Mouse (Mus musculus) limb, embryonic 12.5 days (tissue): Measurements from ENCODE around the gene Galnt2. TPM values are rescaled to one million over a fixed set of nuclear protein-coding genes. Genes with fewer than 3 reads are reported as not detected.

ENCODE experiments used
- ATAC-seq: fragments of 200-750 bp; cut with Nextera tagmentation; 2 replicates; pipeline ENCODE4 v1.8.0; 2017; ENCODE audit warnings: low read depth, moderate TSS enrichment; ENCODE audit not compliant: insufficient number of reproducible peaks, insufficient read depth, low FRiP score, low TSS enrichment
- H3K27ac ChIP-seq: fragments of 300-500 bp; sonication (generic); 2 replicates; pipeline ENCODE4 v1.5.1; 2016; ENCODE audit warnings: mild to moderate bottlenecking, moderate library complexity
- H3K27me3 ChIP-seq: fragments of 300-500 bp; sonication (generic); 2 replicates; pipeline ENCODE4 v1.6.1; 2016; ENCODE audit warnings: mild to moderate bottlenecking, moderate library complexity
- H3K36me3 ChIP-seq: fragments of 300-500 bp; sonication (generic); 2 replicates; pipeline ENCODE4 v1.6.1; 2016; ENCODE audit warnings: mild to moderate bottlenecking, moderate library complexity
- H3K4me1 ChIP-seq: fragments of 300-500 bp; sonication (generic); replicated peaks from 2 replicates; pipeline ENCODE4 v1.6.1; 2016
- H3K4me2 ChIP-seq: fragments of 300-500 bp; sonication (generic); 2 replicates; pipeline ENCODE4 v1.6.1; 2016; ENCODE audit warnings: mild to moderate bottlenecking, moderate library complexity
- H3K4me3 ChIP-seq: fragments of 300-500 bp; sonication (generic); replicated peaks from 2 replicates; pipeline ENCODE4 v1.5.1; 2016; ENCODE audit warnings: mild to moderate bottlenecking
- H3K9ac ChIP-seq: fragments of 300-500 bp; sonication (generic); replicated peaks from 2 replicates; pipeline ENCODE4 v1.6.1; 2016; ENCODE audit warnings: mild to moderate bottlenecking, moderate library complexity
- H3K9me3 ChIP-seq: fragments of 300-500 bp; sonication (generic); 2 replicates; pipeline ENCODE4 v1.6.1; 2016; ENCODE audit warnings: mild to moderate bottlenecking, moderate library complexity
- WGBS: fragments of 180-500 bp; shearing (Covaris S2); methylation state at CpG from one replicate; pipeline ENCODE4 v1.1.7; 2016; 5-methylcytosine and 5-hydroxymethylcytosine counted together
- polyA plus RNA-seq: library from polyadenylated mRNA; unstranded; fragments of >200 nt; fragmentation: Nextera tagmentation; extraction: Ambion mirVana; gene quantifications from 2 replicates; pipeline ENCODE4 v1.2.1, GENCODE M21; 2016

Galnt2 gene
- polyA plus RNA-seq, 1 experiment from 2014 or later: 64.3 TPM

DNA sequence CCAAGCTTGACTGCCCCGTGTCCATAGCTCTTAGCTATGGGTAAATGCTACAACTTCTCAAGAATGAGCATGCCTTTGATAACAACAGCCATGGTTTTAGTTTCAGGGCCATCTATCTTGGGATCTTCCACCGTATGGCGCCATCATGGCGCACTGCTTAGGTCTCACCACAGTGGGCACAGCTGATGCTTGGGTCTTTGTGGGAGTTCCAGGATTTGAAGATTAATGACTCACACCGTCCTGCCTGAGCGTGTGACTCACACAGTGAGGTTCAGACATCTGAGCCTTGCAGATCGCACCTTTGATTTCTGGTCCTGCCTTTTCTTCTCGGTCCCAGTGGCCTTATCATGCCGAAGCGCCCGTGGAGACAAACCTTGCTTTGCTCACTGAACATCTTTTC, 39.7 kb downstream of the Galnt2 start:
- WGBS: 79% methylated on average over 11 of the region's 11 CpGs
- Histone ChIP-seq H3K27me3 (no peaks in the 10 kb centered on the region), H3K27ac (peak overlapping the region; percentile 56; the same call in 1 of the 2 replicates), H3K4me1 (peaks cover 62% of the 10 kb centered on the region), H3K4me2 (no peak overlapping the region), H3K36me3 (peaks cover 4% of the 10 kb centered on the region), H3K9ac (no peak overlapping the region), H3K9me3 (no peaks in the 10 kb centered on the region), H3K4me3 (no peak overlapping the region)
- ATAC-seq: no peak

DNA sequence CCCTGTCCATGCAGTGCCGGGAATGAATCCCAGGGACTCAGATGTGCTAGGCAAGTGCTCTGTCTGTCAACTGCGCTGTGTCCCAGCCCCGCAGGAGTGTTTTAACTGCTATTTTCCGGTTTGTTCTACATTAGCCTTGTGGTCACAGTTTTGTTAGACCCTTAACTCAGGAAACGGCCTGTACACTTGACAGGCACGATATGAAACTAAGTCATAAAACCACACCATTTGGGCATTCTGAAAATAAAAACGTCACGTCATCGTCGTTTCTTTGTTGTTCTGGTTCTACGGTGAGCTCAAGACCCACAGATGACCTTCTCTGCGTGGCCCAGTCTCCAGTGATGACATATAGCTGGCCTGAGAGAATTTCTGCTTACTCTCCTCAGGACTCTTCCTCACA, 40.3 kb downstream of the Galnt2 start:
- peaks cover 10% of the 10 kb centered on the region for H3K36me3 ChIP-seq
- H3K27me3 ChIP-seq: no peaks in the 10 kb centered on the region
- no peak overlapping the region for H3K9ac ChIP-seq
- WGBS: 59% methylated on average over 12 of the region's 12 CpGs
- no peaks in the 10 kb centered on the region for H3K9me3 ChIP-seq
- peak overlapping the region; percentile 35; the same call in 1 of the 2 replicates for H3K27ac ChIP-seq
- H3K4me2 ChIP-seq: no peak overlapping the region
- no peak for ATAC-seq
- H3K4me1 ChIP-seq: peaks cover 62% of the 10 kb centered on the region
- H3K4me3 ChIP-seq: no peak overlapping the region

DNA sequence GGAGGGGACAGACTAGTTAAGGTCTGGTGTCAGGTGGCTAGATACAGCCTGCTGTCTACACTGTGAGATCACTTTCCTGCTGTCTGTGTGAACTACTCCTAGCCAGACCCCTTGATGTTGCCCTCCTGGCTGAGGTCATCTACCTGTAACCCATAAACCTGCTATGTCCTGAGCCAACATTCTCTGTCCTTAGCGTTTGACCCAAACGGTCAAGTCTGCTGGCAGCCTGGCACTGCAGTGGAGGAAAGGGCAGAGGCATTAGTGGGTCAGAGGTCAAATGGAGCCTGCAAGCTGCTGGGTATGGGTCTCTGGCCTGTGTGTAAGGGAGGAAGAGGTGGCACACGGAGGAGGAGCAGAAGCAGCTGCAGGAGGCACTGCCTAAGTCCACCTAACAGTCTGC, 41.6 kb downstream of the Galnt2 start:
- WGBS: 51% methylated on average over 3 of the region's 3 CpGs
- Histone ChIP-seq H3K9me3 (no peaks in the 10 kb centered on the region), H3K9ac (no peak overlapping the region), H3K4me3 (no peak overlapping the region), H3K36me3 (peaks cover 10% of the 10 kb centered on the region), H3K4me2 (no peak overlapping the region), H3K27me3 (no peaks in the 10 kb centered on the region), H3K27ac (no peak overlapping the region), H3K4me1 (peaks cover 56% of the 10 kb centered on the region)
- no peak for ATAC-seq

DNA sequence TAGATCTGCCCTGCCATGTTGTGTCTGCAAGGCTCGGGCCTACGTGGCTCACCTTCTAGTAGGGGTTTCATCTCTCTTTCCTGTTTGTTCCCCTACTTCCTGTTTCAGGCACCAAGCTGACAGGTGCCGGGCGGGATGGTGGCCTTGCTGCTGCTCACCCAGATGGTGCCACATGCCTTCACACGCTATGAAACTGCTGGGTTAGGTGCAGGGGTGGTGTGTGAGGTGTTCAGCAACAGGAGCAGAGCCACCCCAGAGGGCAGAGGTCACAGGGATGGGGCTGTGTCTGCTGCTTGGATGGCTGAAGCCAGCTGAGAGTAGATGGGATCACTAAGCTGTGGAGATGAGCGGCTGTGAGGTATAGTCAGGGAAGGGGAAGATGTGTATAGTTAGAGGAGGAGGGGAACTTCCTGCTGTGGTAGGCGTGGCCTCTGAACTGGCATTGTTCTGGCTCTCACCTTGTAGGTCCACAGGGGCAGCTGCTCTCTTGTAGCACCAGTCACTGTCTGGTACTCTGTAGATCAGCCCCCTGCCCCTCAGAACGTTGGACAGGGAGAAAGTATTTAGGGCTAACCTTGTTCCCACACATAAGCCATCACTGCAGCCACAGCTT, 42.5 kb downstream of the Galnt2 start:
- Histone ChIP-seq H3K4me3 (no peak overlapping the region), H3K4me2 (no peak overlapping the region), H3K27ac (no peak overlapping the region), H3K9me3 (no peaks in the 10 kb centered on the region), H3K27me3 (no peaks in the 10 kb centered on the region), H3K4me1 (peaks cover 56% of the 10 kb centered on the region), H3K36me3 (peaks cover 12% of the 10 kb centered on the region), H3K9ac (no peak overlapping the region)
- no peak for ATAC-seq
- 63% methylated on average over 8 of the region's 8 CpGs for WGBS

DNA sequence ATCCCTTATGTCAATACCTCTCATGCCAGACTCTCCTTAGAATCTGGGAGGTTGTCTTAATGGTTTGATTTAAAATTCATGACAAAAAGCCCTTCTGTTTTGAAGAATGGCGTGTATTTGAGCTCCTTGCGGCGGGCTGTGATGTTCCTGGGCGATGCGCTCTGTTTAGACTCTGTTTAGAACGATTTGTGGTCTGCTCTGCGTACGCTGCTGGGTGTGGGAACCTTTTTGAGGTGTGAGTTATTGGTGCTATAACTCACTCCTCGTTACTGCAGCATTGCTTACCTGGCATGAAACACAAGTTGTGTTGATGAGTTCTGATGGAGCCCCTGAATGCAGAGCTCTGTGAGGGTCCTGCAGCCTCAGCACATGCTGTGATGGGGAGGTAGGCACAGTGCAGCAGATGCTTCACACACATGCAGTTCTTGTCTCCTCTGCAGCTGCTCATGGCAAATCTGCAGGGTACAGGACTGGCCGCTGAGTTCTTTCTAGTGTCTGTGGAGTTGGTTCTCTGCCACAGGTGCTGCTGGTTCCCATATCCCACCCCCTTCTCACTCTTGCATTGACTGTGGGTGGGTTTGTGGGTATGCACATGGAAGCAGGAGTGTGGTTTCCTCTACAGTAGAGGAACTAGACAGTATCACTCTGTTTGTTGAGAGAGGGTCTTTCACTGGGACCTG, 43.4 kb downstream of the Galnt2 start:
- H3K4me2 ChIP-seq: no peak overlapping the region
- no peaks in the 10 kb centered on the region for H3K27me3 ChIP-seq
- peaks cover 52% of the 10 kb centered on the region for H3K4me1 ChIP-seq
- H3K36me3 ChIP-seq: peaks cover 12% of the 10 kb centered on the region
- no peak; the same call in 1 of the 2 replicates for ATAC-seq
- H3K9me3 ChIP-seq: no peaks in the 10 kb centered on the region
- 53% methylated on average over 10 of the region's 10 CpGs for WGBS
- no peak overlapping the region for H3K9ac ChIP-seq
- H3K4me3 ChIP-seq: no peak overlapping the region
- no peak overlapping the region for H3K27ac ChIP-seq

DNA sequence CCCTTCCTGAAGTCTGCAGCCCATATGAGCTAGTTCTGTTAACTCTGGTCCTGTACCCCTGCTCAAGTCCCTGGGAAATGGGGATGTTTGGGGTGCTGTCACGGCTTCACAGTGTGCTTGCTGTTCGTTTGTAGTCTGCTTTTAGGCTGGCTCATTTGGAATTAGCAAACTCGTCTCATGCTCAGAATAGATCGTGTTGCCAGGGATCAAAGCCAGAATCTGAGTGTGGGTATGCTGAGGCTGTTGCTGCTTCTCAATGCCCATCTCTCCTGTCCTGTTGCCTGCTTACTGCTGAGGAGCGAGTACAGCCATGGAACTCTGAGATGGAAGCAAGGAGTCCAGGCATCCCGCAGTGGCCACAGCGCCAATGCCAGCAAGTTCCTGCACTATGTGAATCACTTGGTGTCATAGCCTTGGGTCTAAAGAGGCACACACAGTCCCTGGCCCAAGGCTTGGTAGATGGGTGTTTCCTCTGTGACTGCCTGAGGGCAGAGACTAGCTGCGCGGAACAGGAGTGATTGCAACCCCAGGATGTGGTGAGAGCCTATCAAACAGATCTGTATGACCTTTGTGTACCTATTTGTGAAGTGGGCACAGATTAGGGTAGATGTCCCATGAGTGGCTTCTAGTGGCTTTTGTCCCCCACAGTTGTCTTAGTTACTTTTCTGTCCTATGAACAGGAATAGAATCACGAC, 44.3 kb downstream of the Galnt2 start:
- Histone ChIP-seq H3K9me3 (no peaks in the 10 kb centered on the region), H3K9ac (no peak overlapping the region), H3K27ac (no peak overlapping the region), H3K36me3 (peaks cover 12% of the 10 kb centered on the region), H3K4me2 (no peak overlapping the region), H3K4me3 (no peak overlapping the region), H3K4me1 (peaks cover 49% of the 10 kb centered on the region), H3K27me3 (no peaks in the 10 kb centered on the region)
- 91% methylated on average over 10 of the region's 10 CpGs for WGBS
- no peak for ATAC-seq

DNA sequence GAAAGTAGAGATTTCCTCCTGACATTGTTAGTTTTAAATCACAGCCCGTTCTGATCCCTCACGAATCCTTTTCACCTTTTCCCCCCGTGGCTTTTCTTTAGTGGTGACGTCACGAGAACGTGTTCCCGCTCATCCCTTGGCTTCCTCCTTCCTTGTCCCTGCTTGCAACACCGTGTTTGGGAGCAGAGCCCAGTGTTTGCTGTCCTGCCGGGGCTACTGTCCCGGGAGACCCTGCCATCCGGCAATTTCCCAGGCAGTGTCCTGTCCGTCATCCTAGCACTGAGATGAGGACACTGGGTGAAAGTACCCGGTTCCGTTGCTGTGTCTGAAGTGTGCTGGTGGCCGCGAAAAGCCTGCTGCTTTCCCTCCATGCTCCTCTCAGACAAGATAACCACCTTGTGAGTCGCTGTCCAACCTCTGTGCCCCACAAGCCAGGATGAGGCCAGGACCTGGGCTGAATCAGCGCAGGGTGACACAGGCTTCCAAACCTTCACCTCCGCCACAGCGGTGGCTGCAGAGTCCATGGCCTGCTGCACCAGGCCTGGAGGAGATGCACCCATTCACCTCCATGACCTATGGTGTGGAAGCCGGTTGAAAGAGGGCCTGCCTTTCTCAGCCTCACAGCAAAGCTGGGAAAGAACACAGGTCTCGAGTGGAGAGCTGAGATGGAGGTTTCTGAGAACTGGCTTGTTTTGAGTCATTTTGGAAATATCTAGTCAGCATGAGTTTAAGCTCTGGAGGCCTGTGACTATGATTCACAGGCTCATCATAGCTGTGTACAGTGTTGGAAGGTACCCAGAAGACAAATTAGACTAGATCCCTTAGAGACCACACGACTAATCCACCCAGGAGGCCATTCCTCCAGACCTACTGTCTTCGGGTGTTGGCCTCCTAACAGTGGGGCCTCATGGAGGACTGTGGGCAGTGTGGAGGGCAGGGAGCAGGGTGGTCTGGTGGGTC, 47.0 kb downstream of the Galnt2 start:
- H3K36me3 ChIP-seq: peaks cover 12% of the 10 kb centered on the region
- no peak overlapping the region for H3K4me3 ChIP-seq
- H3K4me2 ChIP-seq: no peak overlapping the region
- peaks cover 34% of the 10 kb centered on the region for H3K4me1 ChIP-seq
- no peaks in the 10 kb centered on the region for H3K9me3 ChIP-seq
- 85% methylated on average over 24 of the region's 24 CpGs for WGBS
- H3K27ac ChIP-seq: no peak overlapping the region
- no peak overlapping the region for H3K9ac ChIP-seq
- H3K27me3 ChIP-seq: no peaks in the 10 kb centered on the region
- ATAC-seq: no peak

DNA sequence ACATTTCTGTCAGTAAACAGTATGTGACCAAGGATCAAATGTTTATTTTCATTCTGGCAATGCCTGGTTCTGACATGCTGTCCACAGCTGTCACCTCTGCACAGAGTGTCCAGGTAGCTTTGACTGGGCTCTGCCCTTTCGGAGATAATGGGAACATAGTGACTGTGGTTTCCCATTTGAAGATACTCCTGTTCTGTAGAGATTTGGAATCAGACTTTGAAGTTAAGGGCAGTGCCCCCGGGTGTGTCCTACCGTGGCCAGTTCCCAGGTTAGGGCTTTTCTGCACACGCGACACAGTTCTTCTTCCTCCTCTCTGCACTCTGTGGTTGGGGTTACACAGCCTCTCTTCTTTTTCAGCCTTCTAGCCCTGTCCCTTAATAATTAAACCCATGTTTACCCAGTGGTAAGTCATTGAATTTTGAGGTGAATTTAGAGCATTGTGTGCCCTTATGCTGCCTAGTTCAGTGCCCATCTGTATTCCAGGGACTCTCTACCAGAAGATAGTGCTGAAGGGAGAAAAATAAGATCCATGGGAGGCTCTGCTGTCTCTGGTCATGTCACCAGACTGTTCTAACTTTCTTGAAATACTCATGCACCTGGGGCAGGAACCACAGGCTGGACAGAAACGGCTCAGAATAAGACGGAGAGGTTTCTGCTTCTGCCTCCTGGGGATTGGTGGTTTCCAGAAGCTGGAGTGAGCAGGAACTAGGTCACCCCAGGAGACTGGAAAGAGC, 47.9 kb downstream of the Galnt2 start:
- Histone ChIP-seq H3K27ac (no peak overlapping the region), H3K9me3 (no peaks in the 10 kb centered on the region), H3K27me3 (no peaks in the 10 kb centered on the region), H3K4me1 (peaks cover 34% of the 10 kb centered on the region), H3K4me3 (no peak overlapping the region), H3K9ac (no peak overlapping the region), H3K36me3 (peaks cover 12% of the 10 kb centered on the region), H3K4me2 (no peak overlapping the region)
- no peak for ATAC-seq
- WGBS: 85% methylated on average over 7 of the region's 7 CpGs

DNA sequence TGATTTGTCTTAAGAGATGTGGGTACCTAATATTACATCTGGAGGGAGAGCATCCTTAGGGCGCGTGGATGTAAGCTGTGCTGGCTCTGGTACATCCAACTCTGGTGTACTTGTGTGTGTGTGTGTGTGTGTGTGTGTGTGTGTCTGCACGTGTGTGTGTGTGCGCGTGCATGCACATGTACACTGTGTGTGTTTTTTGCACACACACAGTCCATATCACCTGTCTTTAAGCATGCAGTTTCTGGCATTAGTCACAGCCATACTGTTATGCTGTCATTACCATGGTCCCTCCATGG, 48.4 kb downstream of the Galnt2 start:
- no peaks in the 10 kb centered on the region for H3K9me3 ChIP-seq
- no peak overlapping the region for H3K27ac ChIP-seq
- H3K4me2 ChIP-seq: no peak overlapping the region
- no peak overlapping the region for H3K4me3 ChIP-seq
- peaks cover 12% of the 10 kb centered on the region for H3K36me3 ChIP-seq
- no peak for ATAC-seq
- peaks cover 34% of the 10 kb centered on the region for H3K4me1 ChIP-seq
- 95% methylated on average over 5 of the region's 5 CpGs for WGBS
- H3K9ac ChIP-seq: no peak overlapping the region
- no peaks in the 10 kb centered on the region for H3K27me3 ChIP-seq

DNA sequence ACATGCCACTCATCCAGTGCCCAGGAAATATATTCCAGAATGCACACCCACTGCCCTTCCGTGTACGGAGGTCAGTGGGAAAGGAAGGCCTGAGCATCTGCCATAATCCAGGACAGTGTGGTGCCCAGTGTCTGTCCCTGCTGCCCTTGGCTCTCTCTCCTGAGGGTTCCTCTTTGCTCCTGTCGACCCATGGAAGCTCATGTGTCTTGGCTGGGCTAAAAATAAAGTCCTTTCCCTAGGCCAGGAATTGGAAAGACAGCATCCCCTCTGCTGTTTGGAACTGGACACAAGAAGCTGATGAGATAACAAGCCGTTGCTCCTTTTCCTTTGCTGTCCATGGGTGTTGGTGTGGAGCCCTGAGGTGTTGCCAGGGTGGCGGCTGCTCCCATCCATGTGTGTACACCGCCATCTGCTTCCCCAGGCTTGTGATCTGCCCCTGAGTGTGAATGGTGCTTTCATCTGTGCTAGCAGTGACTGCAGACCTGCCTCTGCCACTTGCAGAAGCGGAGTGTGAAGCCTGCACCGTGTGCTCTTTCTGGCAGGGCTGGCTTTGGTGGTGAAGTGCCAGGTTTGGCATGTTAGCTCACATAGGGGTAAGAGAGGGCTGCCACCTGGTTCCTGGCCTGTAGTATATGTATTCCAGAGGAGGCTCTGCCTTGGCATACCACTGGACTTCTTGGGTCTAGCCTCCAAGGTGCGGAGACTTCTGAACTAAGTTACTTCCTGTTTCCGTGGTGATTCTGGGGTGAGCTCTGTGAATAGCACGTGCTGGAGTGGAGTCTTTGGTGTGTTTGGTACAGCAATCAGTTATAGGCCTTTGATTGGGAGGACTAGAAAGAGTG, 50.7 kb downstream of the Galnt2 start:
- Histone ChIP-seq H3K36me3 (0 out of 2 replicates have a peak, but pooled peaks cover 2% of the 10 kb centered on the region), H3K9me3 (no peaks in the 10 kb centered on the region), H3K4me3 (no peak overlapping the region), H3K4me2 (no peak overlapping the region), H3K4me1 (peaks cover 51% of the 10 kb centered on the region), H3K9ac (no peak overlapping the region), H3K27me3 (no peaks in the 10 kb centered on the region), H3K27ac (no peak overlapping the region)
- no peak for ATAC-seq
- WGBS: 79% methylated on average over 11 of the region's 11 CpGs
